Mouse (Mus musculus) naive thymus-derived CD4-positive, alpha-beta T cell, adult 2 months (primary cell): ENCODE results near the gene Cmtr1.
A peak's percentile ranks its signal among the peaks of the same experiment; 100 is the strongest.

Experiments
- DNase-seq: peaks from one replicate; pipeline ENCODE4 v3.0.0-alpha.2; 2011; ENCODE audit warnings: low read depth

The Cmtr1 gene

GRCm38 (mm10) chr17:29669030-29669429 lies 8.6 kb downstream of the Cmtr1 start:
- no peak for DNase-seq

DNA sequence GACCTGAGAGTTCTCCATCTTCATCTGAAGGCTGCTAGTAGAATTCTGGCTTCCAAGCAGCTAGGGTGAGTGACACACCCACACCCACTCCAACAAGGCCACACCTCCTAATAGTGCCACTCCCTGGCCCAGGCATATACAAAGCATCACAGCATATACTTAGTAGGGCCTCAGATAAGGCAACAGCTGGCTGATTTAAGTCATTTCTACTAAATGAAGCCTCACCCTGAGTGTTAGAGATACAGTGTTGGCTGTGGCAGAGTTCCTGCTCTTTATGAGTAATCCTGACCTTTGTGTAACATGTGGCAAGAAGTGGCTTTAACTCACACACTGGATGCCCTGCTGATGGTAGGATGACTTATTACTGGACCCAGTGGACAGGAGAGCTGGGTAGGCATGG lies 9.5 kb downstream of the Cmtr1 start:
- DNase-seq: no peak

DNA sequence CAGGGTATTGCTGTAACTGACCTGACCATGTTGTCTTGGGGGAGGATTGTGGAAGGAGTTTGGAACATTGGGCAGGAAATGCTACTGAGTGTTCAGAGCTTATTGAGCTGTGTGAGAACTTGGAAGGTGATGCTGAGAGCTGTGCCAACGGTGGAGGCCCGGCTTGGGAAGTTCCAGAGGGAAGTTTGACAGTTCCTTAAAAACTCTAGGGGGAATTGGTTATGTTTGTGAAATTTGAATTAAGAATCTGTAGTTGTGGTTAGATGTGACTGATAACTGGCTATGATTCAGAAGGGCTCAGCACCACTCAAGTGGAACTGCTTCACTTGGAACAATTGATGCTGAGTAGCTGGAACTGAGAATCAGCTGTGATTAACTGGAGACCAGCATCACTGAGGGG lies 10.6 kb downstream of the Cmtr1 start:
- no peak for DNase-seq

DNA sequence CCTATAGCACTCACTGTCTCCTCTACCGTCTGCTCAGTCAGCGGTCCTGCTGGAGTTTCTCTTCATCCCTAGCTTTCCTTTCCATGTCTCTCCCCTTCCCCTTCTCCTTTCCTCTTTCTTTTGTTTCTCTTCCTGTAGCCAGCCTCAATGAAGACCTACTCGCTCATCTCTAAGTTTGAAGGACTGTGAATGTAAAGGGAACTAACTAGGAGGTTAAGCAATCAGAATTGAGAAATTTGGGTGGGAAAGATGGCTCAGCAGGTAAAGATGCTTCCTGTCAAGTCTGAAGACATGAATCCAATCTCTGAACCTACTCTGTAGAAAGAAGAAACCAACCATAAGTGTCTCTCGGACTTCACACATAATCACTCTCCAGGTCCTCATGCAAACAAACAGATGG lies 12.9 kb downstream of the Cmtr1 start:
- no peak for DNase-seq

DNA sequence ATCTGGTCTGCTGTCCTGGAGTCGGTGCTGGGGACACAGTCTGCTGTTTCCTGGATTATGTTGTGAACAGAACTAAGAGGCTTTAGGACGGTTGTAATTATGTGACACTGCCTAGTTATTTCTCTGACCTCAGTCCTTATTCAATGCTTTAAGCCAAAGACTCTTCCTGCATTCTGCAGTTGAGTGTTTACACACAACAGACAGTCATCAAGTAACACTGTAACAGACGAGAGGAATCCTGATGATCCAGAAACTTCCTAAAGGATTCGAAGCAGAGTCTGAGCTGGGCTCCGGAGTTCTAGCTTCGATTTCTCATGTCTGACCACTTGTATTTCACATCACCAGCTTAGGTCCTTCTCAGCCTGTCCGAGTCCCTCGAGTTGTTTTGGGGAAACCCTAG lies 18.1 kb downstream of the Cmtr1 start:
- DNase-seq: no peak

DNA sequence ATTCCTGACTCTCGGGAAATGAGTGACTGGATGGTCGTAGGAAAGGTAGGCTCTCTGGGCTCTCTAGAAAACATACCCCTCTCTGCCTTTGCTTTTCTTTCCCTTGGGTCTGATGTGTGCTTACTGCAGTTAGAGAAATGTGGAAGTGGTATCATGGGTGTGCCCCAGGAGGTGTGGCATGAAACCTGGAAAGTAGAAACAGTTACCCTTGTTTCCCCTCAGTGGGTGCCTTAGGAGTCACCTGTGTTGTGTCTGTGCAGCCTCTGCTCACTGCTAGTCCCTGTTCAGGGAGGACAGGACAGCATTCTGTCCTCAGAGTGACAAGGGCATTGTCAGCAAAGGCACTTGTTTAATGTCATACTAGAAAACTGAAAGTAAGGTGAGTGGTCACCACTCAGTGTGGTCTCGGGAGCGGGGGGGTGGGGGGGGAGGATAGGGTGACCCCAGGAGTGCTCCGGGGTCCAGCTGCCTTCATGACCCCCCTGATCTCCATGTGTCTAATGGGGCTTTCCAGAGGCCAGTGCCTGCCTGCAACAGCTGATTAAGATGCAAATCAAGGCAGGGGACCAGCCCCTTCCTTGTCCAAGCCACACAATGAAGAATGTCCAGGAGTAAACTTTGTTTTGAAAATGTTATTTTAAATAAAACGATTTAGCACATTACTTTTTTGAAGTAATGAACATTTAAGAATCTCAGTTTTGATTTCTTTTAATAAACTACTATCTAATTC lies 18.8 kb downstream of the Cmtr1 start:
- no peak for DNase-seq

DNA sequence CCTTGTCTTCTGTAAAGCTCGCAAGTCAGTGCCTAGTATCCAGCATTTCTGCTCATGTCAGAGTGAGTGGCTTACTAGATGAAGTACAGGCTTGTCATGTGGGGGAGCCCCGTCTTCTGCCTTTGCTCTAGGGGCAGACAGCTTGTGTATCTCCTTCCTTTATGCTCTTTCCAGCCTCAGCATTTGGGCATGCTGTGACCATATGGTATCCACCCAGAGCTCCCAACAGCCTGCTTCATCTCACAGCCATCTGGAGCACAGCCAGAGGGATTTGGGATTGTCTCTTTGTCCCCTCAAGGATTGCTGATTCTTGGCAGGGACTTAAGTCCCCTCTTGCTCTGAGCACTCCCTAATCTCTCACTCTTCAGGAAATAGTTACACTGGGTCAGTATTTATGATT lies 19.8 kb downstream of the Cmtr1 start:
- DNase-seq: no peak

DNA sequence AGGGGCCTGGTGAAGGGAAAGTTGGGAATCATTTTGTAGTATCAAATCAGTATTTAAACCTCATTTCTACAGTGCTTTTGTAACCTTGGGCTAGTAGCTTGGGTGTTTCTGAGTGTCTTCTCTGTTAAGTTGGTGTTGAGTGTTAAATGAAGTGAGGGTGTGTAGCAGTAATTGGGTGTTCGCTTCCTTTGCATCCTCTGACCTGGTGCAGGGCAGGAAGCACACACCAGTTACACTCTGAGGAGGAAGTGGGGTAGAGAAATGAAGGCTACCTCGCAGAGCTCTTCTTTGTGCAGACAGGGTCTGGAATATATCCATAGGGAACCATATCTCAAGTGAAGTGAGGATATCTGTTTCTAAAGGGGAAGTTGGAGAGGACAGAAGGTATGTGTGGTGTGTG lies 20.5 kb downstream of the Cmtr1 start:
- DNase-seq: no peak

DNA sequence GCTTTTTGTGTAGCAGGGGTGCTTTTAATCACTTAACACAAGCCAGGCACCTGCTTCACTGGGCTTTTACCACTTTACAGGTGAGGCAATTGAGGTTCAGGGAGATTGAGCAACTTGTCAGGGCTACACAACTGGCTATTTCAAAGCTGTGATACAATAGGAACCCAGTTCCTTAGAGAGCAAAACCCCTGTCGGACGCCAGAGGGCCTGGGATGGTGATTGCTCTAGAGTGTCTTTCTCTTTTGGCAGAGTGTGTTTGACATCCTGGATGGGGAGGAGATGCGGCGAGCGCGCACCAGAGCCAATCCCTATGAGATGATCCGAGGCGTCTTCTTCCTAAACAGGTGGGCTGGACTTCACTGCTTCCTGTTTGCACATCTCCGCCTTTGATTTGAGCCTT lies 21.3 kb downstream of the Cmtr1 start:
- no peak for DNase-seq

- no peak for DNase-seq
These were observed 21.9 kb downstream of the Cmtr1 start for GRCm38 (mm10) chr17:29682261-29682660.

DNA sequence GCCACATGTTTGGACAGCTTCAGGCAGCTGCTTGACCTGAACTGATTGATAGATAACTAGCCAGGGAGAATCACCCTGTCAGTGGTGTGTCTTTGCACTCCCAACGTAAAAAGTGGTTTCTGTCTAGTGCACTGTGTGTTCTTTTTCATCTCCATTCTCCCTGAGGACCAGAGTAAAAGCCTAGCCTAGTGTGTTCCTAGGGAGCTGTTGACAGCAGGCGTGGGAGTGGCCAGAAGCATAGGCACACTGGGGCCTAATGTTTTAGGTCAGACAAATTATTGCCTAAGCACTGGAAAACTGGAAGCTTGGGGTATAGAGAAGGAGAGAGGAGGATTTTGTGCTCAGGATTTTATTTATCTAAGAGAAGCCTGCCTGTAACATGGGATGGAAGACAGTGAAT lies 22.7 kb downstream of the Cmtr1 start:
- DNase-seq: no peak

DNA sequence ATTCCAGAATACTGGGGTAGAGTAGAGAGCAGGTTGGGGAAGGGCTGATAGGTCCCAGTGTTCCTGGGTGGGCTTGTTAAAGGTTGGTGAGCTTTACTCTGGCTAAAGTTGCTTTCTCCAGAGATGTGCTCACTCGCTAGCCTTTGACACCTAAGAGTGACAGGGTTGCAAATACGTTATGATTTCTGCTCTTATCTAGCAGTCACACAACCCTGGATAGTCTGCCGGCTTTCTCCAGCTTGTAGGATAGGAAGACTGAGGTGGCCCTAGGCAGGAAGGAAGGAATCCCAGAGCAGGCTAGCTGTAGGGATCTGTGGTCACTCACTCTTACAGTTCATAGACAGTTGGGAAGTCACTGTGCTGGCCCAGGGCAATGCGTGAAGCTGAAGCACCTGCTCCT lies 23.9 kb downstream of the Cmtr1 start:
- DNase-seq: no peak

DNA sequence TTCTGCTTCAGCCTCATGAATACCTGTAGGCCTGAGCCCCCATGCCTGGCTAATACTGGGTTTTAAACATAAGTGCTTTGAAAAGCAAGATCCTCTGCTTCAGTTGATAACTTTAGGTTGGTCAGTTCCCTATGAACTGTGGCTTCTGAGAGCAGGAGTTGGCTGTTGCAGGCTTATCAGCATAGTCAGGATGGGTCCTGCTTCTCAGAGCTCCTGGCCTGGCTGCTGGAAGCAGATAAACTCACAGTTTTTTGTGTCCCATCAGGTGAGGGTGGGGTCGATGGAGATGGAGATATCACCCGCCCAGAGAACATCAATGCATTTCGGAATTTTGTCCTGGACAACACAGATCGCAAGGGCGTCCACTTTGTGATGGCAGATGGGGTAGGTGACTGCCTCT lies 26.4 kb downstream of the Cmtr1 start:
- no peak for DNase-seq

DNA sequence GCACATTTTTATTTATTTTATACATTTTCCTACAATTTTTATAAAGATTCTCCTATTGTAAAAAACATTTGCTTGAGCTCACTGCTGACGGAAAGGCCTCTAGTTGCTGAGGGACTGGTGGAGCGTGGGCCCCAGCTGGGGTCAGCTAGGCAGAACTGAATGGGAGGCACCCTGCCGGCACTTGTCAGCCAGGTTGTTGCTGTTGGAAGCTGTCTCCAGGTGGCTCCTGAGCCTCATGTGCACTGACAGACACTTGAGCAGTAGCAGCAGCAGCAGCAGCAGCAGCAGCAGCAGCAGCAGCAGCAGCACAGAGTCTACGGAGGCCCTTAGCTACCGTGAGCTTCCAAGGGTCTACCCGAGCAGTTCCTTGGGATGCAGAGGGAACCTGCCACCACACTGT lies 27.0 kb downstream of the Cmtr1 start:
- no peak for DNase-seq

DNA sequence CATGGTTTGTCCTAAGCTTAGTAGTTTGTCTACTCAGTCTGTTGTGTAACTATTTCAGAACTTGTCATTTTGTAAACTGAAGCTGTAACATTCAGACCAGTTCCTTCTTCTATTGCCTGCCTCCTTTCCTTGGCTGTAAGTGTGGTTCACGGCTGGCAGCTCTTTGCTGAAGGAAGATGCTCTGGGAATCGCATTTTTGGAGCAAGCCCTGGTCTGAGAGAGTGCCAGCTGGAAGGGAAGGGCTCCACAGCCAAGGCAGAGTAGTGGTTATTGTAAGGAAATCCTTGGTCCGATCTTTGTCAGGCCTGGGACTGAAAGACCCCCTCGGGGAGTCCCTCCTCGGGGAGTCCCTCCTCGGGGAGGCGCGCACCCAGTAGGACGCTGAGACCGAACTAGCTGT lies 28.2 kb downstream of the Cmtr1 start:
- no peak for DNase-seq

DNA sequence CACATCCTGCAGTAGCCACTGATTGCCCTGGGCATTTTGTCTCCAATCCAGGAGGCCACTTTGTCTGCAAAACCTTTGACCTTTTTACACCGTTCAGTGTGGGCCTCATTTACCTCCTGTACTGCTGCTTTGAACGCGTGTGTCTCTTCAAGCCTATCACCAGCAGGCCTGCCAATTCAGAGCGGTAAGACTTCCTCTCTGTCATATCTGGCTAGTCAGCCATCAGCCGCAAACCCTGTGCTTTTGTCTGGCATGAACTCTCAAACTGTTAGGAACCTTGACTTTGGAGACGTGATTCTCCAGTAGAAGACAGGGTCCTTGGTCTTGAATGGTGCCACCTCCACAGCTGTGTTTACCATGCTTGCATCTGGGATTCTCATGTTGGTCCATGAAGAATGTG lies 29.9 kb downstream of the Cmtr1 start:
- no peak for DNase-seq

GRCm38 (mm10) chr17:29692827-29693226 lies 32.4 kb downstream of the Cmtr1 start:
- no peak for DNase-seq

DNA sequence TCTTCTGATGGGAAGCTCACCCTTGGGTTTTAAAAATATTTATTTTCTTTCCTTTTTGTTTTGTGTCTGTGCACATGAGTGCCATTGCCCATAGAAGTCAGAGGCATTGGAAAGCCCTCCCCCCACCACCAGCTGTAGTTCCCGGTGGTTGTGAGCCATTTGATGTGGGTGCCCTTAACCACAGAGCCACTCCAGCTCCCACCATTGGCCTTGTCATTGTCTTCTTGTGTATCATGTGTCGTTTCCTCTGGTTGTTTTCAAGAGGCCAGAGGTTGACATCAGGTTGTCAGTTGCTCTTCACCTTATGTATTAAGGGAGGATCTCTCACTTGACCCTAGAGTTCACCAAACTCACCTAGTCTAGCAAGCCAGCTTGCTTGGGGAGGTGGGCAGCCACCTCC lies 33.2 kb downstream of the Cmtr1 start:
- DNase-seq: peak; percentile 54

DNA sequence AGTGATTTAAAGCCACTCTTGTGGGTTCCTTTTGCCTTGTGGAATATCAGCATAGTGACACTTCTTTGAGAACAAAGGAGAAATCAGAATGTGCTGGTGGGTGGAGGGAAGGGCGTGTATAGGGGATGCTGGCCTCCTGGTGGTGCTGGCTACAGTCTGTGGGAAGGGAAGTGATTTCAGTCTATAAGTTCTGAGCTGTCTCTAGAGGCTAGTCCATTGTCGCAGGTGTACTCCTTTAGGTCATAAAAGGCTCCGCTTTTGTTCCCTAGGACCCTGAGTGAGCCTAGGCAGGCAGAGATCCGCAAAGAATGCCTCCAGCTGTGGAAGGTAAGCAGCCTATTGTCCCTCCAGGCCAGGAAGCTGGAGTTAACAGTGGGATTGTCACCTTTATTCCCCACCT lies 34.1 kb downstream of the Cmtr1 start:
- no peak for DNase-seq

- DNase-seq: no peak
These were observed 36.5 kb downstream of the Cmtr1 start for GRCm38 (mm10) chr17:29696940-29697339.

DNA sequence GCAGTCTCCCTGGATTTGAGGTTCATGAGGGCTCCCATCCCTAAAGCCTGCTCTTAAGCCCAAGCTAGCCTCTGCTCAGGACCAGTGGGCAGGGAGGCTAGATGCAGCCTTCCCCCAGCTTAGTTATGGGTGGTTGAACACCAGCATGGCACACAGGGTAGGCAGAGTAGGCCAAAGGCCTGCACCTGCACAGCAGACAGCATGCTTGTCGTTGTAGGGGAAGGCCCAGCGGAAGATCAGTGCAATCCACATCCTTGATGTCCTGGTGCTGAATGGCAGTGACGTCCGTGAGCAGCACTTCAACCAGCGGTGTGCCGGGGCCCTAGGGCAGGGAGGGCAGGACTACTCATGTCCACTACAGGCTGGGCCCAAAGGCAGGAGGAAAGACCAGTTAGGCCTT lies 38.0 kb downstream of the Cmtr1 start:
- DNase-seq: no peak

DNA sequence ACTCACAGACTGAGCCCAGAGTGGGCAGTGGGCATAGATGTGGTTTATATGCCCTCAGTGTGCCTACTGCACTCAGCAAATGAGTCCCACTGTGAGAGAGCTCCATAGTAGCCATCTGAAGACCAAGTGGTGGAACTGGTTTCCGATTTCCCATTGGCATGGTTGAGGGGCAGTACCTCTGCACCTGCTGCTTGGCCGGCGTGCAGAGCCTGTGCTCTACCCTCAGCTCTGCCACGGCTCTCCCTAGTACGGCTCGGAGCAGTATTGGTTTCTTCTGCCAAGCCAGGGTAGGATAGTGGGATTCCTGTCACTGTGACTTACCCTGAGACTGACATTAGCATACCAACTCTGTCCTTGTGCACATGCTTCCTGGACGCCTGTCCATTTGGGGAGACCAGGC lies 40.2 kb downstream of the Cmtr1 start:
- no peak for DNase-seq

DNA sequence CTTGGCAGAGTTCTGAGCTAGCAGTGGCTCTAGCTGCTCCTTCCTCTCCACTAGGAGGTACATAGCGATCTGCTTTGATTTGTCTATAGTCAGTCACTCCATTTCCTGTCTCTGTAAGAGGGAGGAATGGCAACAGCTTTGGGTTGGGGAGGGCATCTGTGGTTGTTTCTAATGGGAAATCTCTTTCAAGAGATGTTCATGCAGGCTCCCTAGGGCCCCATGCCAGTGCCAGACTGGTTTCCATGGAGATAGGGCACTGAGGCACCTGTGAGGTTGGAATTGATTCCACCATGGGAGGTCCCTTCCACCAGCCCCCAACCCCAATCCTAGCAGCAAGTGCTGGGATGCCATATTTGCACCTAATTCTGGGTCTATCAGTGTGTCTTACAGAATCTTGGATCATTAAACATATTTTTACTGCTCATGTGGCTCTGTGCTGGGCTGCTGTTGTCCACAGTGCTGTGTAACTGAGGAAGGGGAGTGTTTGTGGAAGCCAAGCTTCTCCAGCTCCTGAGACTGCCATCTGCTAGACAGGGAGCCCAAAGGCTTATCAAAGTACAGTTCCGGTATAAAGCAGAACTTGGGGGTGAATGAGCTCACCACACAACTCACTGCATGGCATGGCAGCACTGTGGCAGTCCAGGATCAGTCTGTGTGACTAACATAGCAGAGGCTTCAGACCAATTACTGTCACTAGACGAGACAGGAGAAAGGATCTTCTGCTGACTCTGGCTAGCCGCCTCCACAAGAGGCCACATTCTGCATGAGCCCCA lies 42.7 kb downstream of the Cmtr1 start:
- peak; percentile 27 for DNase-seq

DNA sequence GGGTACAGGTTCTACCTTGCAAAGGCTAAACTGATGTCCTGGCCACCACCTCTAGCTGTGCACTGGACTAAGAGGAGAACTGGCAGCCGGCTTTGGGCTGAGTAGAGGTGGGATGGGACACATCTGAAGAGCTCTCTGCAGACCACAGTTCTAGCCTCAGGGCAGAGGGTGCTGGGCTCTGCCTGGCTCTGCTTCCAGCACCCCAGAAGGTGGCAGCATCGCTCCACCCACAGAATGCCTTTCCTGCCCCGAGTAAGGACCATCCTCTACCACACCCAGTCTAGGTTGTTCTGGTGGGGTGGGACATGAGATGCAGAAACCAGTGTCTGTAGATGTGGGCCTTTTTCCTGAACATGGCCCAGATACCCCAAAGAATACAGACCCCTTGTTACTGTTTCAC lies 44.4 kb downstream of the Cmtr1 start:
- peak; percentile 68 for DNase-seq
